In genomic region chr4:107448481-107448880, GRCm38 (mm10) we compare ENCODE assay signal across 12 mouse cellular contexts. TPM values are rescaled to one million over a fixed set of nuclear protein-coding genes. Genes with fewer than 3 reads are reported as not detected.
A peak's percentile ranks its signal among the peaks of the same experiment; 100 is the strongest.
DNase-seq lines count a peak whose midpoint lies in the region; ATAC-seq and TF ChIP-seq lines count a peak whose summit lies in the region.
"Had no signal": no experiment of that assay in that cellular context is flagged by ENCODE, and none has a peak within 500 bp of the region (broad histone marks: within the 10 kb centered on the region; RNA-seq: fewer than 3 reads in every experiment).

No protein-coding gene starts in this region.

- TF ChIP-seq CTCF in kidney, postnatal 0 days (IDR thresholded peaks at IDR 0.05; ENCODE audit: low read depth): peak; percentile 46; the same call in 1 of the 2 replicates
- peak; percentile 56 for TF ChIP-seq CTCF in stomach, postnatal 0 days (IDR thresholded peaks at IDR 0.05; ENCODE audit: low read depth)
- no peak; the same call in 1 of the 2 replicates for TF ChIP-seq CTCF in hindbrain, postnatal 0 days (IDR thresholded peaks at IDR 0.05; ENCODE audit: low read depth)

- no peak overlapping the region for H3K9ac ChIP-seq in kidney, postnatal 0 days (ENCODE audit: low read depth, low read length)
- H3K9ac ChIP-seq in stomach, postnatal 0 days (ENCODE audit: low read length): no peak overlapping the region
- H3K9ac ChIP-seq in hindbrain, postnatal 0 days (replicated peaks; ENCODE audit: low read length): no peak overlapping the region
- H3K9ac ChIP-seq: heart, embryonic 15.5 days; kidney, embryonic 15.5 days had no signal

- no peaks in the 10 kb centered on the region for H3K9me3 ChIP-seq in kidney, postnatal 0 days (replicated peaks; ENCODE audit: low read length)
- no peaks in the 10 kb centered on the region for H3K9me3 ChIP-seq in stomach, postnatal 0 days (ENCODE audit: control insufficient read depth, low read length)
- H3K9me3 ChIP-seq in hindbrain, postnatal 0 days (ENCODE audit: low read length): 0 out of 2 replicates have a peak, but pooled peaks cover 3% of the 10 kb centered on the region
- H3K9me3 ChIP-seq: heart, embryonic 15.5 days had no signal

- peaks cover under 1% of the 10 kb centered on the region for H3K4me1 ChIP-seq in kidney, postnatal 0 days (replicated peaks; ENCODE audit: insufficient read depth, low read length)
- no peaks in the 10 kb centered on the region for H3K4me1 ChIP-seq in stomach, postnatal 0 days (replicated peaks; ENCODE audit: control insufficient read depth, insufficient read depth)
- no peaks in the 10 kb centered on the region for H3K4me1 ChIP-seq in hindbrain, postnatal 0 days (ENCODE audit: insufficient read depth, low read length)
- H3K4me1 ChIP-seq: heart, embryonic 15.5 days had no signal

- no peak overlapping the region for H3K27ac ChIP-seq in kidney, postnatal 0 days
- no peak overlapping the region for H3K27ac ChIP-seq in stomach, postnatal 0 days (replicated peaks)
- H3K27ac ChIP-seq in hindbrain, postnatal 0 days: no peak overlapping the region
- H3K27ac ChIP-seq: heart, embryonic 15.5 days; kidney, embryonic 15.5 days had no signal

- no peak for ATAC-seq in kidney, postnatal 0 days (replicated peaks; ENCODE audit: low FRiP score, low read depth)
- ATAC-seq in stomach, postnatal 0 days (ENCODE audit: low FRiP score, low TSS enrichment): no peak
- no peak for ATAC-seq in hindbrain, postnatal 0 days
- ATAC-seq: Patski had no signal

- 75% methylated on average over 6 of the region's 6 CpGs for WGBS in kidney, postnatal 0 days
- 86% methylated on average over 6 of the region's 6 CpGs for WGBS in stomach, postnatal 0 days
- 94% methylated on average over 6 of the region's 6 CpGs for WGBS in hindbrain, postnatal 0 days

- no peak overlapping the region for H3K4me2 ChIP-seq in kidney, postnatal 0 days (ENCODE audit: low read length)
- no peak overlapping the region for H3K4me2 ChIP-seq in stomach, postnatal 0 days (replicated peaks; ENCODE audit: low read depth)
- H3K4me2 ChIP-seq in hindbrain, postnatal 0 days (ENCODE audit: low read depth, low read length): no peak overlapping the region
- H3K4me2 ChIP-seq: heart, embryonic 15.5 days; kidney, embryonic 15.5 days had no signal

- DNase-seq in adrenal gland, postnatal 10 days: peak; percentile 40
- DNase-seq in adrenal gland, adult 18-20 months (ENCODE audit: low spot score in 2 of 2): no peak
- no peak for DNase-seq in kidney, postnatal 0 days (ENCODE audit: low spot score)
- DNase-seq in kidney, postnatal 14 days: no peak
- peak; percentile 67 for DNase-seq in testis, postnatal 10 days (ENCODE audit: low spot score)
- DNase-seq in testis, postnatal 14 days (ENCODE audit: low spot score): no peak
- DNase-seq in stomach, postnatal 0 days (ENCODE audit: low spot score): no peak
- DNase-seq in hindbrain, postnatal 0 days (ENCODE audit: low spot score): no peak
- DNase-seq: right cerebral cortex, postnatal 14 days had no signal

- no peaks in the 10 kb centered on the region for H3K36me3 ChIP-seq in kidney, postnatal 0 days (ENCODE audit: insufficient read depth, low read length)
- H3K36me3 ChIP-seq in stomach, postnatal 0 days (ENCODE audit: control insufficient read depth, insufficient read depth, low read length): no peaks in the 10 kb centered on the region
- no peaks in the 10 kb centered on the region for H3K36me3 ChIP-seq in hindbrain, postnatal 0 days (ENCODE audit: insufficient read depth, low read length)
- H3K36me3 ChIP-seq: heart, embryonic 15.5 days; kidney, embryonic 15.5 days had no signal

- no peak overlapping the region for H3K4me3 ChIP-seq in kidney, postnatal 0 days (replicated peaks; ENCODE audit: low read depth, low read length)
- no peak overlapping the region for H3K4me3 ChIP-seq in stomach, postnatal 0 days (ENCODE audit: low read depth, low read length)
- no peak overlapping the region for H3K4me3 ChIP-seq in hindbrain, postnatal 0 days (ENCODE audit: low read length)
- H3K4me3 ChIP-seq: heart, embryonic 15.5 days; kidney, embryonic 15.5 days had no signal

- no peak for TF ChIP-seq EP300 in stomach, postnatal 0 days (optimal IDR thresholded peaks at IDR 0.05)

- H3K27me3 ChIP-seq in kidney, postnatal 0 days (ENCODE audit: insufficient read depth, low read length): 0 out of 2 replicates have a peak, but pooled peaks cover 3% of the 10 kb centered on the region
- no peaks in the 10 kb centered on the region for H3K27me3 ChIP-seq in stomach, postnatal 0 days (ENCODE audit: control insufficient read depth, insufficient read depth, low read length)
- H3K27me3 ChIP-seq in hindbrain, postnatal 0 days (ENCODE audit: insufficient read depth, low read length): no peaks in the 10 kb centered on the region
- H3K27me3 ChIP-seq: Patski had no signal

RNA-seq across cellular contexts. Expression of gene Glis1, which starts 14.1 kb away (rescaled TPM):
- total RNA-seq in adrenal gland, postnatal 10 days (2021): under 1 TPM; 0.27 to 0.73 TPM
- total RNA-seq in adrenal gland, adult 18-20 months (2021): 1 to 10 TPM in 1 of 2 experiments, under 1 TPM in 1; 0.23 to 1.1 TPM
- 5.5 and 7.4 TPM in 2 replicates for polyA plus RNA-seq in kidney, postnatal 0 days (2015; fragmentation: Nextera tagmentation; extraction: Ambion mirVana)
- 0.47 and 0.74 TPM in 2 replicates for polyA plus RNA-seq in stomach, postnatal 0 days (2015; fragmentation: Nextera tagmentation; extraction: Ambion mirVana)
- total RNA-seq in hindbrain, postnatal 0 days (2014; rRNA removed): 2.8 and 11.9 TPM in 2 replicates
- polyA plus RNA-seq in hindbrain, postnatal 0 days (2015; fragmentation: Nextera tagmentation; extraction: Ambion mirVana): 2.1 and 4.1 TPM in 2 replicates

Comparison
In these comparisons a context has a peak if more than half of its experiments do, and no peak if none do; other contexts are left out.
1. DNase-seq: peak in adrenal gland, postnatal 10 days (single experiment) and testis, postnatal 10 days (single experiment); none in adrenal gland, adult 18-20 months (0 of 2), kidney, postnatal 0 days (single experiment), kidney, postnatal 14 days (single experiment), testis, postnatal 14 days (single experiment), stomach, postnatal 0 days (single experiment) and hindbrain, postnatal 0 days (single experiment).